Mouse (Mus musculus) heart, embryonic 11.5 days (tissue): ENCODE data around the gene Fibcd1. TPM values are rescaled to one million over a fixed set of nuclear protein-coding genes. Genes with fewer than 3 reads are reported as not detected.
A peak's percentile ranks its signal among the peaks of the same experiment; 100 is the strongest.

ENCODE experiments used
- ATAC-seq: fragments of 200-750 bp; cut with Nextera tagmentation; replicated peaks from 2 replicates; pipeline ENCODE4 v1.8.0; 2017; ENCODE audit warnings: moderate library complexity; ENCODE audit not compliant: insufficient number of reproducible peaks, low FRiP score, low TSS enrichment
- H3K27ac ChIP-seq: fragments of 300-500 bp; sonication (generic); 2 replicates; pipeline ENCODE4 v1.5.1; 2014; ENCODE audit warnings: mild to moderate bottlenecking, low read depth, low read length
- H3K27me3 ChIP-seq: fragments of 300-500 bp; sonication (generic); 2 replicates; pipeline ENCODE4 v1.6.1; 2014; ENCODE audit warnings: mild to moderate bottlenecking, low read length, mixed read lengths; ENCODE audit not compliant: control insufficient read depth, insufficient read depth
- H3K36me3 ChIP-seq: fragments of 300-500 bp; sonication (generic); 2 replicates; pipeline ENCODE4 v1.6.1; 2014; ENCODE audit warnings: mild to moderate bottlenecking, low read length, moderate library complexity, mixed read lengths; ENCODE audit not compliant: control insufficient read depth, insufficient read depth
- H3K4me1 ChIP-seq: fragments of 300-500 bp; sonication (generic); 2 replicates; pipeline ENCODE4 v1.6.1; 2014; ENCODE audit warnings: low read length; ENCODE audit not compliant: control insufficient read depth, insufficient read depth
- H3K4me2 ChIP-seq: fragments of 300-500 bp; sonication (generic); 2 replicates; pipeline ENCODE4 v1.6.1; 2014; ENCODE audit warnings: mild to moderate bottlenecking, moderate library complexity
- H3K4me3 ChIP-seq: fragments of 300-500 bp; sonication (generic); 2 replicates; pipeline ENCODE4 v1.5.1; 2014; ENCODE audit warnings: low read depth, low read length
- H3K9ac ChIP-seq: fragments of 300-500 bp; sonication (generic); 2 replicates; pipeline ENCODE4 v1.6.1; 2014; ENCODE audit warnings: mild to moderate bottlenecking, low read depth, low read length, moderate library complexity
- H3K9me3 ChIP-seq: fragments of 300-500 bp; sonication (generic); replicated peaks from 2 replicates; pipeline ENCODE4 v1.6.1; 2016; ENCODE audit warnings: low read length; ENCODE audit not compliant: control insufficient read depth
- WGBS: fragments of 180-500 bp; shearing (Covaris S2); extraction: QIAGEN DNeasy Blood & Tissue Kit; methylation state at CpG from one replicate; pipeline ENCODE4 v1.1.7; 2014; ENCODE audit not compliant: insufficient replicate concordance; 5-methylcytosine and 5-hydroxymethylcytosine counted together
- polyA plus RNA-seq: library from polyadenylated mRNA; unstranded; fragments of >200 nt; fragmentation: Nextera tagmentation; extraction: Ambion mirVana; gene quantifications from 2 replicates; pipeline ENCODE4 v1.2.1, GENCODE M21; 2014

Fibcd1 gene
- polyA plus RNA-seq, 1 experiment from 2014 or later, result not detected

DNA sequence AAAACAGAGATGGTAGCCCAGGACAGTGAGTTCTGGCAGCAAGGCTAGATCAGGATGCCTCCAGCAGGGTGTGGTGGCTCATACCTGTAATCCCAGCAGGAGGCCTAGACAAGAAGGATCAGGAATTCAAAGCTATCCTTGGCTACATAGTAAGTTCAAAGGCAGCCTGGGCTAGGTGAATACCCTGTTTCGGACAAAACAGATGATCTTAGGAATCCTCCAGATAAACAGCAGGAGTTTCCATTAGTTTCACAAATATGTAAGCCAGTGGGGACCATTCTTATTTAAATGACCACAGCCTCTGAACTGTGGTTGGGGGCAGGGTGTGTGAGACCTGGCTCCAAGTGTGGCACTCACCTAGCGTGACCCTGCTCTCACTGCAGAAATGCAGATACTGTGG is 66.5 kb downstream of the Fibcd1 start:
- Histone ChIP-seq H3K4me1 (peaks cover 10% of the 10 kb centered on the region; the same call in 1 of the 2 replicates), H3K36me3 (peaks cover 28% of the 10 kb centered on the region), H3K27ac (no peak overlapping the region), H3K4me3 (no peak overlapping the region), H3K9ac (no peak overlapping the region), H3K9me3 (no peaks in the 10 kb centered on the region), H3K27me3 (no peaks in the 10 kb centered on the region), H3K4me2 (no peak overlapping the region)
- ATAC-seq, result no peak
- WGBS, result 78% methylated on average over 2 of the region's 2 CpGs

- H3K36me3 ChIP-seq, result peaks cover 21% of the 10 kb centered on the region; the same call in 1 of the 2 replicates
- no peak overlapping the region for H3K9ac ChIP-seq
- no peaks in the 10 kb centered on the region for H3K27me3 ChIP-seq
- H3K9me3 ChIP-seq, result no peaks in the 10 kb centered on the region
- H3K4me2 ChIP-seq, result no peak overlapping the region
- no peak overlapping the region for H3K4me3 ChIP-seq
- ATAC-seq, result no peak
- 85% methylated on average over 3 of the region's 3 CpGs for WGBS
- peak overlapping the region; percentile 35; the same call in 1 of the 2 replicates for H3K27ac ChIP-seq
- H3K4me1 ChIP-seq, result peaks cover 12% of the 10 kb centered on the region; the same call in 1 of the 2 replicates
These were observed 69.3 kb downstream of the Fibcd1 start for GRCm38 (mm10) chr2:31776479-31776878.

GRCm38 (mm10) chr2:31770781-31771441 is 74.9 kb downstream of the Fibcd1 start:
- Histone ChIP-seq H3K36me3 (no peaks in the 10 kb centered on the region), H3K4me3 (no peak overlapping the region), H3K9me3 (no peaks in the 10 kb centered on the region), H3K27me3 (no peaks in the 10 kb centered on the region), H3K27ac (peak overlapping the region; percentile 86), H3K4me1 (peaks cover 52% of the 10 kb centered on the region), H3K9ac (no peak overlapping the region), H3K4me2 (peak overlapping the region; percentile 33)
- ATAC-seq, result 0 out of 2 replicates have a peak, but pooled peaks have one; percentile 45
- 28% methylated on average over 7 of the region's 7 CpGs for WGBS

DNA sequence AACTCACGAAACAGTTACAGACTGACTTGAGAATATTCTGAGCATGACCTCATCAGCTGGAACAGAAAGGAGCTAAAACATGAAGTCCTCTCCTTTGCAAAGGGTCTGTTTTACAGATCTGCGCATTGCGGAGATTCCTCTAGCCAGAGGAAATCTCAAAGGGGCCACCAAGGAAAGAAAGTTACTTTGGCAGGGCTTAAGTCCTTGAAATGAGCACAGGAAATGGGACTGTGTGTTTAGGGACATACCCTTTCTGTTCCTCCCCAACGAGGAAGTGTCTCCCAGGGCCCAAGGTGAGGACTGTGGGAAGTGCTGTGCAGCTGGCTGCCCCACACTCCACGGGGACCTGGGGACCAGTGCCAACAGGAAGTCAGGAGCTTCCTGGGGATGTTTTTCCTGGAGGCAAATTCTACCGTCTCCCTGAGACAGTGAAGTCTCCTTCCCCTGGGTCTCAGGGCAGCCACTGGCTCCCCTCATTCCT is 76.1 kb downstream of the Fibcd1 start:
- H3K9ac ChIP-seq, result peak overlapping the region; percentile 10; the same call in 1 of the 2 replicates
- H3K36me3 ChIP-seq, result no peaks in the 10 kb centered on the region
- no peaks in the 10 kb centered on the region for H3K9me3 ChIP-seq
- 27% methylated on average over 6 of the region's 6 CpGs for WGBS
- H3K4me1 ChIP-seq, result peaks cover 57% of the 10 kb centered on the region
- no peaks in the 10 kb centered on the region for H3K27me3 ChIP-seq
- peak overlapping the region; percentile 36 for H3K4me2 ChIP-seq
- H3K4me3 ChIP-seq, result peak overlapping the region; percentile 15; the same call in 1 of the 2 replicates
- peak overlapping the region; percentile 86 for H3K27ac ChIP-seq
- peak; percentile 33; the same call in 1 of the 2 replicates for ATAC-seq

DNA sequence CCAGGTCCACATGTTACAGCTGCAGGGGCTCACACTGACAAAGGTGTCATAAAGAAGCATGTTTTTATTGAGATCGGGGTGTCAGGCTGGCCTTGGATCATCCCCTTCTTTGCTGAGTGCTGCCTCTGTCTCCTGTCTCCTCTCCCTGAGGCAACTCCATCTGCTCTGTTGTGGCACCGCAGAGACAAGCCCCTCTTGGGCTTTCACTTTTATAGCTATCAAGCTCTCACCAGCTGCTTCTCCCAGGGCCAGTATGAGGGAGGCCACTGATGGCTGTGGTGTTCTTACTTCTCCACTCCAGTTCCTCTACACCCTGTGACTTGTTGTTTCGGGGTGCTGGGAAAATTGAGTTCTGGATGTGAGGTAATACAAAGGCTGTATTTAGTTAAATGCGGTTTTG is 76.7 kb downstream of the Fibcd1 start:
- H3K4me3 ChIP-seq, result peak overlapping the region; percentile 15; the same call in 1 of the 2 replicates
- peak overlapping the region; percentile 86 for H3K27ac ChIP-seq

GRCm38 (mm10) chr2:31767815-31768214 is 78.0 kb downstream of the Fibcd1 start:
- H3K36me3 ChIP-seq, result no peaks in the 10 kb centered on the region
- no peak overlapping the region for H3K9ac ChIP-seq
- no peak overlapping the region; the same call in 1 of the 2 replicates for H3K4me2 ChIP-seq
- WGBS, result 76% methylated on average over 4 of the region's 4 CpGs
- no peak for ATAC-seq
- H3K27me3 ChIP-seq, result no peaks in the 10 kb centered on the region
- no peak overlapping the region; the same call in 1 of the 2 replicates for H3K27ac ChIP-seq
- no peak overlapping the region for H3K4me3 ChIP-seq
- peaks cover 69% of the 10 kb centered on the region for H3K4me1 ChIP-seq
- no peaks in the 10 kb centered on the region for H3K9me3 ChIP-seq

More for the DNA sequence above, 76.7 kb downstream of the Fibcd1 start:
- Histone ChIP-seq H3K4me2 (peak overlapping the region; percentile 36), H3K4me1 (peaks cover 60% of the 10 kb centered on the region), H3K36me3 (no peaks in the 10 kb centered on the region), H3K27me3 (no peaks in the 10 kb centered on the region), H3K9ac (0 out of 2 replicates have a peak overlapping the region, but pooled peaks have one; percentile 10), H3K9me3 (no peaks in the 10 kb centered on the region)
- 37% methylated on average over 4 of the region's 4 CpGs for WGBS
- ATAC-seq, result no peak

GRCm38 (mm10) chr2:31767104-31767503 is 78.7 kb downstream of the Fibcd1 start:
- 89% methylated on average over 6 of the region's 6 CpGs for WGBS
- Histone ChIP-seq H3K9ac (no peak overlapping the region), H3K9me3 (no peaks in the 10 kb centered on the region), H3K4me2 (no peak overlapping the region), H3K4me3 (no peak overlapping the region), H3K27me3 (no peaks in the 10 kb centered on the region), H3K4me1 (peaks cover 75% of the 10 kb centered on the region), H3K27ac (no peak overlapping the region), H3K36me3 (no peaks in the 10 kb centered on the region)
- ATAC-seq, result no peak
